ENCODE assay signal across 28 mouse cellular contexts in genomic region chr17:33815399-33815798, GRCm38 (mm10).
"Had no signal": no experiment of that assay in that cellular context is flagged by ENCODE, and none has a peak within 500 bp of the region (broad histone marks: within the 10 kb centered on the region; RNA-seq: fewer than 3 reads in every experiment).

No protein-coding gene starts in this region.

- H3K4me2 ChIP-seq: heart, embryonic 11.5 days; heart, embryonic 13.5 days; heart, embryonic 15.5 days; hindbrain, embryonic 12.5 days; hindbrain, embryonic 14.5 days; intestine, embryonic 15.5 days; kidney, embryonic 15.5 days; limb, embryonic 12.5 days; liver, embryonic 11.5 days; liver, embryonic 13.5 days; liver, embryonic 15.5 days had no signal

- ATAC-seq: hindbrain, embryonic 16.5 days; inflammation-experienced regulatory T-cells, adult 6 months; intestine, embryonic 15.5 days; intestine, postnatal 0 days had no signal

- H3K27me3 ChIP-seq: intestine, embryonic 15.5 days; kidney, embryonic 15.5 days had no signal

- H3K27ac ChIP-seq: heart, embryonic 13.5 days; heart, embryonic 15.5 days; hindbrain, embryonic 10.5 days; hindbrain, embryonic 12.5 days; hindbrain, embryonic 14.5 days; intestine, embryonic 15.5 days; kidney, embryonic 15.5 days; kidney, postnatal 0 days; layer of hippocampus, adult 2 months; left cerebral cortex, adult 2 months; limb, embryonic 10.5 days; limb, embryonic 12.5 days; liver, embryonic 13.5 days; liver, embryonic 15.5 days had no signal

- H3K9ac ChIP-seq: heart, embryonic 13.5 days; heart, embryonic 15.5 days; hindbrain, embryonic 12.5 days; hindbrain, embryonic 14.5 days; intestine, embryonic 15.5 days; kidney, embryonic 15.5 days; limb, embryonic 12.5 days; liver, embryonic 13.5 days; liver, embryonic 15.5 days had no signal

- DNase-seq: gastrocnemius, postnatal 14 days; gastrocnemius, postnatal 36 days; heart, adult 18-20 months; heart, postnatal 4 days; kidney, adult 18-20 months; kidney, adult 9 months; kidney, postnatal 14 days; kidney, postnatal 4 days; liver; liver, embryonic 13.5 days had no signal

- H3K9me3 ChIP-seq: heart, embryonic 13.5 days; heart, embryonic 15.5 days; hindbrain, embryonic 10.5 days; hindbrain, embryonic 12.5 days; intestine, embryonic 15.5 days; kidney, embryonic 15.5 days; limb, embryonic 10.5 days; limb, embryonic 12.5 days; liver, embryonic 13.5 days; liver, embryonic 15.5 days had no signal

- H3K4me3 ChIP-seq: heart, embryonic 13.5 days; heart, embryonic 15.5 days; hindbrain, embryonic 10.5 days; hindbrain, embryonic 12.5 days; intestine, embryonic 15.5 days; kidney, embryonic 15.5 days; layer of hippocampus, adult 2 months; left cerebral cortex, adult 2 months; limb, embryonic 10.5 days; limb, embryonic 12.5 days; liver, embryonic 13.5 days; liver, embryonic 15.5 days had no signal
